Mouse (Mus musculus) neural tube, embryonic 10.5 days (tissue): ENCODE data around the gene Nlrc4.
"Not testable (repeated sequence)": the region's sequence is repeated elsewhere in the genome, so short reads cannot be mapped to it uniquely, and the experiment has no call there.

Experiments
- DNase-seq: peaks from one replicate; pipeline ENCODE4 v3.0.0-alpha.2; 2017; ENCODE audit warnings: low spot score; ENCODE audit errors: extremely low spot score

The Nlrc4 gene

DNA sequence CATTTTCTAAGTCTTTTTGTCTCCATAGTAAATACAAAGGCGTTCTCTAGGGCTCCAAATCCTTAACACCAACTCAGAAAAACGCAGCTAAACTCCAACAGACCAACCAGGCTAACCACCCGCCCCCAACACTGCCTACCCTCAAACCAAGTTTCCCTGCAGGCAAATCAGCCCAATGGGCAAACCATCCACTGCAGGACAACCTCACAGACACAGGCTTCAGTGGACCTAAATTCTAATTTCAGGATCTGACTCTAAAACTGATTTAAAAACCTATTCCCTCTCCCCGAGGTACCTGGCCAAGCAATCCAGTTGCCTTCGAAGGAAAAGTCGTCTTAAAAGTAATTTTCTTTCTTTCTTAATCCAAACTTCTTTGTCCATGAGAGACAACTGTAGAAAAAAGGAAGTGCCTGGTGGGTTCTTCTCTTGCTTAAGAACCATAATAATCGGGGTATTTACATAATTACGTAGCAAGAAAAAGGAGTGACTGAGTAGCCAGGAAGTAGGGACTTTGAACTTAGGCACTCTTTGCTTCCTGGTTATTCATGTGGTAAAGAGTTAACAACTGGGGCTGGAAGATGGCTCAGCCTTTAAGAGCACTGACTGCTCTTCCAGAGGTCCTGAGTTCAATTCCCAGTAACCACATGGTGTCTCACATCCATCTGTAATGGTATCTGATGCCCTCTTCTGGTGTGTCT lies at the start of gene Nlrc4:
TSS of gene Nlrc4 (minus strand) at position 432 of the 698 bp plus-strand sequence.
- no peak for DNase-seq

DNA sequence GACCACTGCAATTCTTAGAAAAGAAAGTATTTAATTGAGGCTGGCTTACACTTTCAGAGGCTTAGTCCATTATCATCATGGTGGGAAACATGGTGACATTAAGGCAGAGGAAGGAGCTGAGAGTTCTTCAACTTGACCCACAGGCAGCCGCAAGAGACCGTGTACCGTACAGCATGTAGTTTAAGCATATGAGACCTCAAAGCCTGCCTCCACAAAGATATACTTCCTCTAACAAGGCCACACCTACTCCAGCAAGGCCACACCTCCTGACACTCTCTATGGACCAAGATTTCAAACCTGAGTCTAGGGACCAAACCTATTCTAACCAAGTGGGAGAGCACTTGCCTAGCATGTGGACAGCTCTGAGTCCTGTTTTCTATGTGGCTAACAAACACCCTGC lies 49.7 kb upstream of the Nlrc4 start:
- no peak for DNase-seq

GRCm38 (mm10) chr17:74507934-74508333 lies 49.0 kb upstream of the Nlrc4 start:
- no peak for DNase-seq

DNA sequence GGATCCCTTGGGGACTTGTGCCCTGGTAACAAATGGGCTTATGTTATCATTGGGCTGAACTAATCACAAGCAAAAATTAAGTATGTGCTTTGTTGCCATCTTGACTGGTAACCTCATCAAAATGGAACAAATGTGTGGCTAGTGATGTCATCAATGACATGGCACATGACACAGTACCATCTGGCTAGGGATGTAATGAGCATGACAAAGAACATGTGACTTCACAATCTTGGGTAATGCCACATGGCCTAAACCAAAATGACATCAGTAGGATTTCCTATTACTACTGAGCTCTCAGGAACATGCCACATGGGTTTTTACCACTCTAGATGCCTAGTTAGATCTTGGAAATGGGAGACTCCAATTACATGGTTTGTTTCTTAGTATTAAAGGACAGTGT lies 42.1 kb upstream of the Nlrc4 start:
- no peak for DNase-seq

GRCm38 (mm10) chr17:74500204-74500603 lies 41.3 kb upstream of the Nlrc4 start:
- no peak for DNase-seq

GRCm38 (mm10) chr17:74491565-74491964 lies 32.6 kb upstream of the Nlrc4 start:
- no peak for DNase-seq

- DNase-seq: no peak
Observed at GRCm38 (mm10) chr17:74489901-74490220, 30.9 kb upstream of the Nlrc4 start.

DNA sequence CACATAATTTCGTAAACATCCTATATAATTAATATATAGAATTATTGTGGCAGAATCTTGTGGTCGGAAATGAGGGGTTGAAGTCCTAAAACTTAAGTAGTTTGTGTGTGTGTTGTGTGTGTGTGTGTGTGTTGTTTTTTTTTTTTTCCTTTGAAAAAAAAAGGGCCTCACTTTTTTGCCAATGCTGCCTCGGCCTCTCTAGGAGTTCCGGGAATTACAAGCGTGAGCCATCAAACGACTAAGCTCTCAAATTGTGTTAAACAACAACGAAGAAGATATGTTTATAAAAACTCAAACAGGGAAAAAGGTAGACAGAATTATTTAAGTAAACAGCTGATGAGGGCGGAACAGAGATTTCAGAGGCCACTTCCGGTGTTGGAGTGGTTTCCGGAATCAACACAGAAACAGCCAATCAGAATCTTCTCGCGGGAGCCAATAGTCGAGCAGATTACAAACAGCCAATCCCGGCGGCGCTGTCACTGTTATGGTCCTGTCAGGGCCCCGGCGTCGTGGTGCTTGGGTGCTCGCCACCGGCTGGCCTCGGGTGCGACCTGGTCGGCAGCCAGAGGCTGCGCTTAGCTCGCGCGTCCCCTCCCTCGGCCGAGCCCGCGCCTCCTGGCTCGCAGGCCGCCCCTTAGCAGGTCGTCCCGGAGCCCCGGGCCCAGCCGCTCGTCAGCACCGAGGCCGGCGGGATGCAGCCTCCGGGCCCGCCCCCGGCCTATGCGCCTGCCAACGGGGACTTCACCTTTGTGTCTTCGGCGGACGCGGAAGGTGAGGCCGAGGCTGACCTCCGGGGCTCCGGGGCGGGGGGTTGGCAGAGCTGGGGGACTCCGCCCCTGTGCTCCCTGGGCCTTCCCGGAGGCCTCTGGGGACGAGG lies 30.3 kb upstream of the Nlrc4 start, which contains the start of gene Yipf4:
TSS of gene Yipf4 (plus strand) at position 470 of the 877 bp plus-strand sequence.
- DNase-seq: peak; percentile 93

GRCm38 (mm10) chr17:74480361-74481069 lies 21.6 kb upstream of the Nlrc4 start:
- DNase-seq: no peak

DNA sequence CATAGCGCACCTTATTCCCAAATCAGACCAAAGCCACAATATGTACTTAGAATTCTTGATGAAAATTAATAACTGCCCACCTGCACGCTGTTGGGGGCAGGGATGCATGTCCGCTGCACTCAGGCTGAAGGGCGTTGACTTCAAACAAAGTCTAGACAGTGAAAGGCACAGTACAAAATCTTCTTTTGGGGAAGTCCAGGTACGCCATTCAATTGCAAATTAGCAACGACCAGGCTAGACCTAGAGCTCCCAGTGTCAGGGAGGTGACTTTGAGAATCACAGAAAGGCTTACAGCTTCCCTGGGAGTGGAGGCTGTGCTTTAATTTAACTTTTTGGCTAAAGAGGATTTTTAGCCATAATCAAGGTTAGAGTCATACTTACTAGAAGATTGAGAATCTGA lies 11.2 kb upstream of the Nlrc4 start:
- DNase-seq: not testable (repeated sequence)

- not testable (repeated sequence) for DNase-seq
Observed at GRCm38 (mm10) chr17:74467981-74468380, 9.0 kb upstream of the Nlrc4 start.

GRCm38 (mm10) chr17:74463510-74463909 lies 4.6 kb upstream of the Nlrc4 start:
- DNase-seq: no peak

DNA sequence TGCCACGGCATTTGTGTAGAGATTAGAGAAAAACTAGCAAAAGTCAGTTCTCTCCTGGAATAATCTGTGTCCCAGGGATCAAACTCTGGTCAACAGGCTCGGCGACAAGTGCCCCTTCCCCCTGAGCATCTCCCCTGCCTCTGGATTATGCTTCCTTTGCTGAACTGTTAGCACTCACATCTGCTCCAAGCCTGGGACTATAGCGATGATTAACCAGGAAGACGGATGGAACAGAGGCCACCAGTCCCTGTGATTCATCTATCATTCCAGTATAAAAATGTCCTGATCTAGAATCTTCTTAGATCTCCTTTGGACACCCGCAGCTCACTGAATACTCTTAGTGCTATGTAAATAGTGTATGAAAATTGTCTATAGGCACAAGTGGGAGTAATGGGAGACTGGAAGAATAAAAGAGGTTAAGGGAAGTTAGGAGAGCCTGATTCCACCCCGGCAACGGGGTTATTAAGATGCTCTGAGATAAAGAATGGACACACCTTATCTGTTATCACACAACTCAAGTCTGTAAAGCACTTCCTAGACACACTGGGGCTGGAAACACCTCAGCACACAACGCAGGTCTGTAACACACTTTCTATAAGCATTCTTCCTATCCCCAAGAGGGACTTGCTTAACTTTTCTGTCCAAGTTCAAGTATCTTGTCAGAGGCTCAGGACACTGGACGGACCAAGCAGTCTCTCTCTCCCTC lies 817 bp downstream of the Nlrc4 start:
- no peak for DNase-seq

DNA sequence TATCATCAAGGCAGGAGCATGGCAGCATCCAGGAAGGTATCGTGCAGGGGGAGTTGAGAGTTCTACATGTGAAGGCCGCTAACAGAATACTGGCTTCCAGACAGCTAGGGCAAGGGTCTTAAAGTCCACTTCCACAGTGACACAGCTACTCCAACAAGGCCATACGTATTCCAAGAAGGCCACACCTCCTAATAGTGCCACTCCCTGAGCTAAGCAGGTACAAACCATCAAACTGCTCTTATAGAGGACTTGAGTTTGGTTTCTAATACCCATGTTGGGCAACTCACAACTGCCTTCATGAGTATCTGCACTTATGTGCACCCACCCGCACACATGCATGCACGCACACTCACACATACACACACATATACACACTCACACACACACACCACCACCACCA lies 2.1 kb downstream of the Nlrc4 start:
- DNase-seq: no peak

DNA sequence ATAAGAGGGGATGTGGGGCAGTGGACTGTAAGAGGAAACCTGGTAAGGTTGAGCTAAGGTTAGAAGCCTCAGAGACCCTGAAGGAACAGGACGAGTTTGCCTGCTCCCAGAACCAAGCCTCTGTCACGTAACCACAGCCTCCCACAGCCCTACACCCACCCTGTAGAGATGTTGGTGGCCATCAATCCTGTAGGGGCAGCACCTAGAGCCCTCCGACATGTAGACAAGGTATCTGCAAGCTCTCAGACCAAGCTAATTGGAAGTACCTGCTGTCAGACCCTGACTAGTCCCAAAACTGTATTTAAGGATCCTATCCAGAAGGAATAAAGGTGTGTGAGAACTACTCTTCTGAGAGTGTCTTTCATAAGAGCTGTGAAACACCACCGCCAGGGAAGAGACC lies 3.5 kb downstream of the Nlrc4 start:
- DNase-seq: no peak

GRCm38 (mm10) chr17:74454660-74455059 lies 4.3 kb downstream of the Nlrc4 start:
- no peak for DNase-seq

GRCm38 (mm10) chr17:74453928-74454327 lies 5.0 kb downstream of the Nlrc4 start:
- DNase-seq: no peak

DNA sequence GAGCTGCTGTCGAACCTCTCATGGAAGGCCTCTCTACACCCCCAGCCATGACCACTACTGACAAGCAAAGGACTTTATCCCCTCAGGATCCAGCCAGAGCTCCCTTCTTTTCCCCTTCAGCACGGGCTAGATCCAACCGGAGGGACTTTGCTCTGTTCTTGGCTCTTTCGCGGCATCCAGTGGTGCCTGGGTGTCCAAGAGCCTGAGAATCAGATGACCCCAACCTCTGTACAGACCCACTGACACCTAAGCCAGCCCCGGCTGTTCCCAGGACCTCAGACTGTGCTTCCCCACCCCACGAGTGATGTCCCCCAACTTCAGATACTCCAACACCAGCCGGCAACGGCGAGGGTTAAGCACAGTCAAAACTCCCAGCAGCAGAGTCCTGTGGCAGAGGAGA lies 9.2 kb downstream of the Nlrc4 start:
- no peak for DNase-seq

GRCm38 (mm10) chr17:74440486-74440885 lies 18.5 kb downstream of the Nlrc4 start:
- DNase-seq: no peak

DNA sequence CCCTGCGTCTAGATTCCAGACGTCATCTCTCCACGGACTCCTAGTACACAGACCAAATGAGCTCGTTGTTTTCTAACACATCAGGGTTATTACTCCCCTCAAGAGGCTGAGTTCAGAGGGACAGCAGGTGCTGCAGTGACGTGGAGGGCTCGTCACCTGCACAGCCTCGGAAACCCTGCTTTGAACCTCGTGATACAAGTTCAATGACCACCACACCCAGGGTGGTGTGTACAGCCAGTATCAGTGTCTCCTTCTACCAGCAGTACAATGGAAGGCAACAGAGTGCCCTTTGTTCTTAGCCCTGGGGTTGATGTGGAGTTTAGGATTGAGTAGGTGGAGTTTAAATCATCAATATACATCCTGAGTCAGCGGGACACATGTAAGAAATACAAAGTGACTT lies 21.2 kb downstream of the Nlrc4 start:
- no peak for DNase-seq

DNA sequence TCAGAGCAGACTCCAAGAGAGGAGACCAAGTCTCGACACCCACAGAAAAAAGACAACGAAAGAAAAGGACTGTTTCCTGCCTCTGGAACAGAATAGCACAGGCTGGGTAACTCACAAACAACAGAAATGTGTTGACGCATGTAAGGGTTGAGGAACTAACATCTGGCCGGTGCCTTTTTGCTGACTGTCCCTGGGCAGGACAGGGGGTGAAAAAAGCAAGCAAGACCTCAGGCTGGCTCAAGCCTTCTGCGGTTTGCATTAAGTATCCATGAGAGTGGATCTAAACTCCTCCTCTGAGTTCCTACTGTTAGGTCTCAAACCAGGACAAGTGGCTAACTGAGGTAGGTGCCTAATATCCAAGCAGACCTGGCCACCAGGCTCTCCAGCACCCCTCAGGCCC lies 26.3 kb downstream of the Nlrc4 start:
- DNase-seq: no peak
